Mouse (Mus musculus) cerebellum, postnatal 25 days (tissue): ENCODE results near the gene Akap8.

Experiments
- DNase-seq, 2 experiments: peaks; one replicate each; pipeline ENCODE4 v3.0.0; 2021; ENCODE audit warnings: mixed read lengths in 2 of 2

Gene Akap8

DNA sequence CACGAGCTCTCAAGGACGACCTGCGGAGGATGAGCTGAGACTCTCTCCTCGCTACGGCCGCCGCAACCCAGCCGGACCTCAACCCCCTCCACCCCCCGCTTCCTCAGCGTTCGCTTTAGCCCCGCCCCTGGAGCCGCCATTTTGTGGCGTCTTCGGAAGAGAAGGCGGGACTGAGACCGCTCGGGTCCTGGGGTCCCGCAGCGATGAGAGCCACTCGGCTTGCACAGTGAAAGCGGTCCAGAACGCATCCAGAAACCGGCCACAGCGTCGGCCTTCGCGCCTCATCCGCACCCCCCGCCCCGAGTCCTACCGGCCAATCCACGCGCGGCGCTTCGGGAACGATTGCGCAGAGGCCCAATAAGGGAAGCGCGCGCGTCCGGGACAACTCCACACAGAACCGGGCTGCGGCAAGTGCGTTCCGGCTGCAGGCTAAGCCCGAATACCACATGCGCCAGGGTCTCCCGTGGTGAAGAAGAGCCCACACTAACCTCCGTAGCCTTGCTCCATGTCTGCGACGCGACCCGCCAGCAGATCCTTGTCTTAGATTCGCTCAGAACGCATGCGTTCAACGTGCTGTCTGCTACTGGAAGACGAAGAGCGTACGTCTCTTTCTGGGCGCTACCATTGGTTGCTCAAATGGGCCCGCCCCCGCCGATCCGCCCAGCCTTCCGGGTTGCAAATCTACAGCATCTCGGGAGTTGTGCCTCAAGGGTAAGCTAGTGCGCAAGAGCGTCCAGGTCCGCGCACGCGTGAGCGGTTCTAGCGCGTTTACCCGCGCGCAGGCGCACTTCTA lies at the start of gene Akap8:
Gene Akap8, minus strand, starts transcription at position 642 of the 793 bp plus-strand sequence.
- DNase-seq = peak; percentile 97 to 98

DNA sequence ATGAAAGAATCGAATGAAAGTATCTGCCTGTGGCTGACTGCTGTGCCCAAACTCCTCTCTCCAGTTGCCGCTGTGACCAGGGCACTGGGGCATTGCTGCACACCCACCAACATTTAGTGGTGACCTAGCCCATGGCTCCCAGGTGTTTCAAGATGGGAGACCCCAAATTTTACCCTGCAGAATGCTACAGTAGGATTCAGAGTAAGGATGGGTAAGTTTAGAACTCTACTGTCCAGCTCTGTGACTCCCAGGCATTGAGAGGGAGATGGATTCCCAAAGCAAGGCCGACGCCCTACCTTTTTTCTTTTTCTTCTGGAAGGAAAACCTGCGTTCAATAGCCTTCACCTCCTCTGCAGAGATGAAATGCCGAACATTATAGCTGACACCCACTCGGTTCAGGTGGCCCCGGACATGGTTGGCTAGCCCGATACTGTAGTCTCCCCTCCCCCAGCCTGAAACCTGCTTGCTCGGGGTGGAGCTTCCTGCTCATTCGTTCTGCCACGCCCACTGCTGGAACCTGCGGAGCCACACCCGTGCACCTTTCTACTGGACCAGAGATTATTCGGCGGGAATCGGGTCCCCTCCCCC lies 48.0 kb upstream of the Akap8 start:
- DNase-seq = no peak

DNA sequence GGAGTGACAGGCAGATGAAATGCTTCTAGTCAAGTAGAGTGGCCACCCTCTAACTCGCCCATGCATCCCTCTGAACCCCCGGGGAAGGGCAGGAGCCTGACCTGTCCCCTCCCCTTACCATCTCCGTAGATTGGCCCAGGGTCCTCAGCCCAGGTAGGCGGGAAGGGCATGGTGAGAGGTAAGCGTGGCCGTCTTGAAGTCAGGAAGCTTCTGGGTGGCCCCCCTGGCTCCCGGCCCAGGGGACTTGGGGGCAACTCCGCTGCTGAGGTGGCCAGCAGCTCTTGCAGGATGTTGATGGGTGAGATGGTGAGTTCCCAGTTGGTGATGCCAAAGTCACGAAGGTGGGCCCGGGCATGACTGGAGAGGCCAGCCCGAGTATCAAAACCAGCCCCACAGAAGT lies 46.7 kb upstream of the Akap8 start:
- DNase-seq = no peak

DNA sequence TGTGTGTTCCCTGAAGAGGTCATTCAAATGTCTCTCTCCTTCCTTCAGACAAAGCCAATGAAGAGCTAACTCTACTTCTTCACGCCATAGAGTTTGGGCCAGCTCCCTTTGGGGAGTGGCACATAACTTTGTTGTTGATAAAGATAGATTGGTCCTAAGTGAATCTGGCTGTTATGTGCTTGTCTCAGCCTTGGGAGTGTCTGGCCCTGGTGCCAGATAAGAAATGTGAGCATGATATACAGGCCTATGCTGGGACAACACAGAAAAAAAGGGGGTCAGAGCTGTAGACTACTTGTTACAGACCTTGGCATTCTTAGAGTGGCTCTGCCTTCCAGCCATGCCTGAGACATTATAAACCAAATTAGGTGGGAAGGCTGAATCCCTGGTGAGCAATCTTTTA lies 44.3 kb upstream of the Akap8 start:
- no peak for DNase-seq

DNA sequence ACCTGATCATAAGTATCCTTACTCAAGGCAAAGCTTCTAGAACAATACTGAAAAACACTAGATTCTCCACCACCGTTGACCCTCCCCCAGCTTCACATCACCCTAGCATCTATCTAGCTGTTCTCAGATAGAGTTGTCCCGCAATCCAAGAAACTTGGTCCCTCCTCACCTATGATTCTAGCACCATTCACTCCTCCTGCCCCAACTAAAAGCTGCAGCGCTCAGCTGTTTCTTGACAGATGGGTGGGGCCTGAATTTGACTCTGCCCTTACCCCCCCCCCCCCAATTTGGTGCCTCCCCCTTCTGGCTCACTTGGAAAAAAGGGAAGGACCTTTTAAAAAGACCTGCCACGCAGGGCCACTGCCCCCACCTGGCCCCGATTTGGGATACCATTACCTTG lies 43.8 kb upstream of the Akap8 start:
- no peak for DNase-seq

DNA sequence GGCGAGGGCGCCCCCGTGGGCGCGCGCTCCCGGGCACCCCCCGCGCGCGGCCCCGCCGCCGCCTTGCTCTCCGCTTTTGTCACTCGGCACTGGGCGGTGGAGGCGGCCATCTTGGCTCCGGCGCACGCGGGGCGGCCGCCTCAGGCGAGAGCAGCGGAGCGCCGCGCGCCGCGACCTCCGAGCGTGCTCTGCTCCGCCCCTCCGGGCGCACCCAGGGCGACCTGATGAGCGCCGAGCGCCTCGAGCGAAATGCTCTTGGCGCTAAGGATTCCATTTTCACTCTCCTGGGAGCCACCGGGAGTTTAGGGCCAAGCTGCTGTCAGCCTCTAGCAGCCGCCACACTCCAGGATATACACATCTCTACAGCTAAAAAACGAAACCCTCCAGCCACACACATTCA lies 43.3 kb upstream of the Akap8 start:
- DNase-seq = peak; percentile 90 to 95

DNA sequence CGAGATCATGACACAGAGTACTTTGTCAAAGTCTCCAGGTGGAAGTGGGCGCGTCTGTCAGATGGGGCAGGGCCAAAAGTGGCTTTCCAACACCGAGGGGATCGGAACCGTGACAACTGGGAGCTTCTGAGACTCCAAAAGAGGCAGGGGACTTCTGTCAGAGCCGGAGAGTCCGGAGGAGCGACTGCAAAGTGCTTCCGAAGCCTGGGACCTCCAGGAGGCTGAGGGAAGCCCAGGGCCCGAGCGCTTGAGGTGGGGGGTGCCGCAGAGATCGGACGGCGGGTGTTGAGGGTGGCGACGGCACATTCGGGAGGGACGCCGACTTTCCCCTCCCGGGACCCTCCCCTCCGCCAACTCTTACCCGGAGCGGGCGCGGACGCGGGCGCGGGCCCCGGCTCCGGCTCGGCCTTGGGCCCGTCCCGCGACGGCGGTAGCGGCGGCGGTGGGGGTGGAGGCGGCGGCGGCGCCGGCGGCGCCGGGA lies 42.8 kb upstream of the Akap8 start:
- peak in 1 of 2 experiments; percentile 35 for DNase-seq

DNA sequence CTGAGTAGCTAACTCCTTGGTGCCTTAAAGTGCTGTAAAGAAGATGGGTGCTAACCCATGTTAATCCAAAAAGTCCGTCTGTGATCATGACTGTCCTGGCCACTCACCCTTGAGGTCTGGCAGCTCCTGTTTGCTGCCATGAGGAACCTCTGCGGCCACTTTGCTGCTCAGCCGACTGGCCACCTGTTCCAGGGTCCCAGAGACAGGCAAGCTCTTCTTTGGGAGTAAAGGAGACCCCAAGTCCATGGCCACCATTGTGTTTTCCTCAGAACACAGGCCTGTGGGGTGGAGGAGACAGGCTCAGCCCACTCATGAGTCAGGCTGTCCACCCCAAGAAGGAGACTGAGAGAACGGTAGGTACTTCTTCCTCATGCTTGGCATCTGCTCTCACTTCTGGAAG lies 41.6 kb upstream of the Akap8 start:
- peak in 1 of 2 experiments; percentile 4 for DNase-seq

DNA sequence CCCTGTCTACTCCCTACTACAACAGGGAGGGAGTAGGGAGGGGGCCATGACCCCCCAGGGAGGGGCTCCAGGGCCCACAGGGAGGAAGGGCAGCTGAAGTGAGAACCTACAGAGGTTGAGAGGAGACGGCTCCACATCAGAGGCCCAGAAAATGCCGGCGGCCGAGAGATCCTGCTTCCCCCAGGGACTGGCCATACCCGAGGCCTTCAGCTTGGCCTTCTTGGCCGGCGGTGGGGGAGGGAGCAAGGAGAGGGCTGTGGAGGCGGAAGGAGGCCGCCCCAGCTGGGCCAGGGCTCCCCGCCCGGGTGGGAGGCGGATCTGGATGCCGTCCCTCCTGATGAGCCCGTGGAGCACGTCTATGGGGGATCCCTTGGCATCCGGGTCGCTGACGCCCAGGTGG lies 38.9 kb upstream of the Akap8 start:
- peak in 1 of 2 experiments; percentile 7 for DNase-seq

DNA sequence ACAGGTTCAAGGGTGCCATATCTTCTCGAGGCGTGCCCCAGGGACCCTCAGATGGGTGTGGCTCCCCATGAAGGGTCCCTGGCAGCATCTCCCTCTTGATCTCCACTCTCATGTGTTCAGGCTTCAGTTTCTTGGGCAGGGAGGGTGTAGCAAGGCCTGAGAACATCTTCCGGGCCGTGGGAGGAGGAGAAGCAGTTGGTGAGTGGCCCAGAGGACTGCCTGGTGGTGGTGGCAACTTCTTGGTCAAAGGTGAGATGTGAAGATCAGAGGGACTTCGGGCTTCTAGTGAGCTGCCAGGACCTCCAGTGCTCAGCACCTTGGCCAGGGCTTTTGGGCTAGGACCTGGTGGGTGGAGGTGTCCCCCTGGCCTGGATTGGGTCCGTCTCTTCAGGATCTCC lies 37.9 kb upstream of the Akap8 start:
- peak in 1 of 2 experiments; percentile 7 for DNase-seq

DNA sequence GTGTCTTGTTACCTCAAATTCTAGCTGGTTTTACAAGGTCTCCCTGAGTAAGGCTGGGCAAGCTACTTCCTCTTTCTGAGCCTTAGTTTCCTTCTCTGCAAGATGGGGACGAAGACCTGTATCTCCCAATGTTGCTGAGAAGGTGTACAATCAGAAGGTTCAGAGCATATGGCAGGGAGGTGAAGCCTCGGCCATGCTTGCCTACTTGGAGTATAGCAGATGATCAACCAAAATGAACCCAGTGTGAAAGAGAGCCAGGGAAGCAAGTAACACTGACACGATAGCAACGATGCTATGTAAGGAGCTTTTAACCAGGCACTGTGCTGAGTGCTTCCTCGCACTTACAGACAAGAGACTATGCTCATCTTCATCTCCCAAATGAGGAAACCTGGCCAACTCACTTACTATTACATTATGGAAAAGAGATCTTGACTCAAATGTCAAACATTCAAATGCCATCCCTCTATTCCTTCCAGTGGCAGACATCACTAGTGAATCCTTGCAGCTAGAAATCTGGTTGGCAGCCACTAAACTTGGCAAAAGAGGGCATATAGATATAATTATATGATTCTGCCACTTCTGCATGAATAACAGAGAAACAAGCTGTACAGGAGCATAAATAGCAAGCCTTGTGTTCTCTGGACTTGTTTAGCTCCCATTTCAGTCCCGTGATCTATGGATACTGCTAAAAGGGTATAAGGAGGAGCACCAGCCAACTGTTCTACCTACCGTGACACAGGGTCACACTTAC lies 37.3 kb upstream of the Akap8 start:
- no peak for DNase-seq

DNA sequence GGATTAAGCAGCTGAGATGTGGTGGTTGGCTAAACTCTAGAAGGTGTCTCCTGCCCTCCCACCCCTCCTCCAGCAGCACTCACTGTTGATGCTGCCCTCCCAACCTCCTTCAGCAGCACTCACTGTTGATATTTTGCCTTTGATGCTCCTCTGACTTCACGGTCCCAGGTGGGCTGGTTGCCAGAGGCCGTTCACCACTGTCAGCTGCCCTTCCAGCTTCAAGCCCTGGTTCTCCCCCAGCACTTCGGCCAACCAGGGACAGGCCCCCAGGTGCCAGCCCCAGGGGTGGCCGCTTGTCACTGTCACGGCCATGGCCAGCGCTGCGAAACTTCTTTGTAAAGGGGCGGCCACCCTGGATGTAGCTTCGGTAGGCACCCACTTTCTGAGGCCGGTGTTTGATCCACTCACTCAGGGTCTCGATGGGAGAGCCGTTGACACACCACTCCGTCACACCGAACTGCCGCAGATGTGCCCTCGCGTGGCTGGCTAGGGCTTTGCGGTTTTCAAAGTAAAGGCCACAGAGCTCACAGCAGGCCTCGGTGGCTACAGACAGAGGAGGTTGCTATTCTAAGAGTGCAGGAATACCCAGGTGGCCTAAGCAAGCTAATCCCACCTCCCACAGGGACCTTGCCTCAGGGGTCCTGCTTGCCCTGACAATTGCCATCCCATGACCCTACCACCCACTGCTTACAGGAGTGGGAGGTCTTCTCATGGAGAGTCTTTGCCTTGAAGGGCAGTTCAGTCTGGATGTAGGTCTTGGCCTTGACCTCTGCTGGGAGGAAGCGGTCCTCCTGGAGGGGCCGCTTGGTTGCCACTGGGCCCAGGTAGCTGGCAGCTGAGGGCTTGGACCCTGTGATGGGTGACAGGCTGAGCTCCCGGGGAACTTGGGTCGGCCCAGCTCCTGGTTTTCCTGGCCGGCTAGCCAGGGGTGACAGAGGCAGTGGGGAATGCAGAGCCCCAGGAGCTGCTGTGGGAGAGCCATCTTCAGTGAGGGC lies 36.0 kb upstream of the Akap8 start:
- peak in 1 of 2 experiments; percentile 7 for DNase-seq

DNA sequence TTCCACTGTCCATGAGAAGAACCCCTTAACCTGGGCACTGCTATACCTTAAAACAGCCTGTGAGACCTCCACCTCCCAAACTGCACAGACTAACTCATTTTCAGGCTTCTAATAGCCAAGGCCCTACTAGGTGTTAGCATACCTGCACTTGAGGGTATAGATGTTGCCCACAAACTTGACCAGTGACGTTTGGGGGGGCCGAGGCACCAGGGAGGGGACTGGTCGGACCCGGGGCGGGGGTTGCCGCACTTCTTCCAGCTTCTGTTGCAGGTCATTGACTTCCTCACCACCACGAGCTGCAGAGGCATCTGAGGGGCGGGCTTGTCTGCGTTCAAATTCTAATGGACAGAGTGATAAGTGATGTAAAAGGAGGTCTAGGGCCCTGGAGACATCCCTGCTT lies 35.2 kb upstream of the Akap8 start:
- DNase-seq = no peak

DNA sequence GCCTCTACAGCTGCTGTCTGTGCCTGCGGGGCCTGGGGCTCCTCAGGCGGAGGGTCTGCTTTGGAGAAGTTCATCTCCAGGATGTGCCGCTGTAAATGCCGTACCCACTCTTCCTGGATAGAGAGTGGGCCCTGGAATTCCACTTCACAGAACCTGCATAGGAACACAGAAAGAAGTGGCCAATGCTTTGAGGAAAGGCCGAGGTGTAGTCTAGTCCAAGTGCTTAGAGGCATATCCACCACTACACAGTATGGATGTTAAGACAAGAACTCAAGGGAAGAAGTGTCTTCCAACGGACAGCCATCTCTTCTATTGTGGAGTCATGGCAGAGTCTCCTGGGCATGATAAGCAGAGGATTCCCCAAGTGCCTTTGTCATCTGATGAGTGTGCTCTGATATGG lies 34.0 kb upstream of the Akap8 start:
- no peak for DNase-seq

DNA sequence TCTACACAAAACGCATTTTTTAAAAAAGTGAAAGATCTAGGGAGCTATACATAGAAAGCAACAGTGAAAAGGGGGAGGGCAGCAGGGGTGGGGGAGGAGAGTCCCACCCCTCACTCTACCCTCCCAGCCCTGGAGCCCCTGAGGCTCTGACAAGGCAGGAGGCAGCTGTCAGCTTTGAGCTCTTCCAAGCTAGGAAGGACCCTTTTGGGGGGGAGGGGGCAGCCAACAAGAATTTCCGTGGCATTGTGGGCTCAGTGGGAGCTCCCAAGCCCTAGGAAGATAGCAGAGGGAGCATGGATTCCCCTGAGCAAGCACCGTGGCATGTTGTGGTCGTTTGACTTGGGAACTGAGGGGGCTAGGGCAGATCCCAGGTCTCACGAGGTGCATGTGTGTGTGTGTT lies 33.2 kb upstream of the Akap8 start:
- DNase-seq = no peak

DNA sequence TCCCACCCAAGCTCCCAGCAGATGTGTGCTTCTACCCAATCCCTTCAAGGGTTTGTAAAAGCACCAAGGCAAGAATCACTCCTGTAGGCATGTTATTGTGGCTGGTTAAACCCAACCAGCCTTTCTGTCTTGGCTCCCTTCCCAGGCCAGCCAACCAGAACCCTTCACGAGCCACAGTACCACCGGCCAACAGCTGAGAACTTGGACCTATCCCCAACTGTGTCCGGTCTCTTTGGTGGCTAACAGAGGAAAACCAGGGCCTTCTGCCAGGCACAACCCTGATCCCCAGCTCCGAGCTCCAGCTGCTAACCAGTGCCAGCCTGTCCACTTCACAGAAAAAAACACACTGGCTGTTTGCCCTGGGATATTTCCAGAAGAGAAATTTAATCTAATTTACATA lies 32.7 kb upstream of the Akap8 start:
- peak; percentile 70 to 83 for DNase-seq

DNA sequence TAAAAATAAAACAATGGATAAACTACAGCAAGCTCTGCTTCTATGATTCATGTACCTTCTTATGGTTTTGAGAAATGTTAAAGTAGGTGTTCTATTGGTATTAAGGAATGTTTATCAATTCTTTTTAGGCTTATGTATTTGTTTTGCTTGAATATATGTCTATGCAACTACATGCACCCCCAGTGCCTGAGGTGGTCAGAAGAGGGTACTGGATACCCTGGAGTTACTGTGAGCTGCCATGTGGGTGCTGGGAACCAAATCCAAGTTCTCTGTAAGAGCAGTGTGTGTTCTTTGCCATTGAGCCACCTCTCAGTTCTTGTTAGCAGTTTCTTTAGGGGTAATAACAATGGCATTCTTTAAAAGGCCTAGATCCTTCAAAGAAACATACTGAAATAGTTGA lies 30.7 kb upstream of the Akap8 start:
- DNase-seq = no peak

DNA sequence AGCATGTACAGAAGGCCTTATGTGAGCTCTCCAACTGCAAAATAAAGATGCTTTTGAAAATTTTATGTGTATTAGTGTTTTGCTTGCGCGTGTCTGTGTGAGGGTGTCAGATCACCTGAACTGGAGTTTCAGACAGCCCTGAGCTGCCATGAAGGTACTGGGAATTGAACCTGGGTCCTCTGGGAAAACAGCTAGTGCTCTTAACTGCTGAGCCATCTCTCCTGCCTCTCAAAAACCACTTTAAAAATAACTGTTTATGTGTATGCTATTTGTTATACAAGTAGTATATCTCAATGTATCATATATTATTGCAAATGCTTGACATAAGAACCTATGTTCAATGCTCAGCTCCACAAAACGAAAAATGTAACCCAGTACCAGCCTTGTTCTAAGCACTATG lies 30.2 kb upstream of the Akap8 start:
- DNase-seq = no peak

DNA sequence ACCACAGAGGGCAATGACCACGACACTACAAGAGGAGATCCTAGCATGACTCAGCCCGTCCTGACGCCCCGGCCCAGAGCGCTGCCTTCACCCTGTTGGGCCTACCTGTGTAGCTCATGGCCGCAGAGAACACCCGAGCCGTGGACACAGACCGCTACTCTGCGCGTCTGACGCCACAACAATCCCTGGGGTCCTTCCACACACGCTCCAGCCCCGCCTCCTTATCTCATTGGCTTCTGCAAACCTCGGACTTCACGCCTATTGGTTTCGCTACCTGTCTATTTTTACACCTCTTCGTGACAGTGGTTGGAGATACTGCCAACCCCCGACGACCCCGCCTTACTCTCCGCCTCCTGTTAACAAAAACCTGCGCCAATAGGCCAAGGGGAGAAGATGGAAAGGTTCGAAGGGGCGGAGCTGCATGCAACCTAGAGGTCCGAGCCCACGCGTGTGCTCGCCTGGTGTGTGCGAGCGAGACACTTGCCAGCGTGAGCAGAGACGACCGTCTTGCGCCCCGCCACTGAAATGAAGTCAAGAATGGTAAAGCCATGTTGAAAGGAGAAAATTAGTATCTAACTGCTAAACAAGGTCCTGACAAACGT lies 29.4 kb upstream of the Akap8 start, which contains the start of gene Akap8l:
Gene Akap8l, minus strand, starts transcription at position 226 of the 602 bp plus-strand sequence.
- DNase-seq = peak; percentile 96

DNA sequence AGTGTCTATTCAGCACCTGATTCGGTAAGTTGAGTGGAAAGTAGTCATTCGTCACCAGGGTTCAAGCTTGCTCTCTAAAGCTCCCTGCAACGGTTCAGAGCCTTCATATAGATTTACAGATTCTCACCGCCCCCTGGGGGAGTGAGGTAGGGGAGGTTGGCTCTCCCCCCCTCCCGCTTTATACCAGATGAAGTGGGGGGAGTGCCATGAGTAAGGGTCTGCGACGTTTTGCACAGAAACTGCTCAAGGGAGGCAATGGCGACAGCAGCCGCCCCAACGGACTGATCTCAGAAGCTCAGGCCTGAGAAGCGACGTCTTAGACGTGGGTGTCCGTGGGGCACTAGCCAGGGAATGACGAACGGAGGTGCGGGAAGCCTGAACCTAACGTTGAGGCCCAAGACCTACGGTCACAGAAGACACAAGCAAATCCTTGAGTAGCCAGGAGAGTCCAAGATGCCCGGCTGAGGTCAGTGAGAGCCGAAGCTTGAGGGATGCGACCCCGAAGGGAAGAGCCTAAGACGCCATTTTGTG lies 28.9 kb upstream of the Akap8 start:
- DNase-seq = no peak

DNA sequence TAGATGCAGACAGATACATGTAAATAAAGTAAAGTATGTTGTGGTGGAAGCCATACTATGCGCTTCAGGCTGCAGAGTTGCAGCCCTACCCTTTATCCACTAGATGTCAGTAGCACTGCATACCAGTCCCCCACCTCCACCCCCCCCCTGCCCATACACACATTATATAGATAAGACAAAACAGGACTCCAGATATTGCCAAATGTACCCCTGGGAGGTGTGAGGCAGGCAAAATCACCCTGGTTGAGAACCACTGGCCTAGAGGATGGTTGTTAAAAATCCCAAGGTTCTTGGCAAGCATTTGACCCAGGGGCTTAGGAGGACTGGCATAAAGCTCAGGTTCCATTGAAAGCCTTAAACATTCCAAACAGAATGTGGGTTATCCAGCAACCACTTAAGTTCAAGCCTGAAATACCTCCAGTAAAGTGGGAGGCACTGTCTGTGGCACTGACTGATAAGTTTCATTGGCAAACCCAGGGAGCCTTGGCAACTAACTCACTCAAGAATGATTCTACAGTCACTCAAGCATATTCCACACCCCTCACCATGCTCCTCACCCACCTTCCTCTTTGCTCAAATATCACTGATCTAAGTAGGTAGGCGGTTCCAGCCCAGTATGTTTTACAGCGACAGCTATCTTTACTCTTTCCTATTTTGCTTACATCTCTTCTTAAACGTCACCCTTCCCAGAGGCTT lies 28.1 kb upstream of the Akap8 start:
- peak; percentile 51 to 70 for DNase-seq
